Mouse (Mus musculus) liver, embryonic 16.5 days (tissue): ENCODE results near the gene Serpinb9e. TPM values are rescaled to one million over a fixed set of nuclear protein-coding genes. Genes with fewer than 3 reads are reported as not detected.
"Not testable (repeated sequence)": the region's sequence is repeated elsewhere in the genome, so short reads cannot be mapped to it uniquely, and the experiment has no call there.

Experiments
- ATAC-seq: fragments of 200-750 bp; cut with Nextera tagmentation; 2 replicates; pipeline ENCODE4 v1.8.0; 2017; ENCODE audit warnings: low read depth, mild to moderate bottlenecking, moderate number of reproducible peaks, moderate library complexity
- H3K27ac ChIP-seq: fragments of 300-500 bp; sonication (generic); 2 replicates; pipeline ENCODE4 v1.5.1; 2014; ENCODE audit warnings: mild to moderate bottlenecking, low read length
- H3K27me3 ChIP-seq: fragments of 300-500 bp; sonication (generic); 2 replicates; pipeline ENCODE4 v1.6.1; 2014; ENCODE audit warnings: low read depth, low read length, mixed read lengths; ENCODE audit not compliant: control insufficient read depth, insufficient read depth
- H3K36me3 ChIP-seq: fragments of 300-500 bp; sonication (generic); 2 replicates; pipeline ENCODE4 v1.6.1; 2014; ENCODE audit warnings: mild to moderate bottlenecking; ENCODE audit not compliant: control insufficient read depth, insufficient read depth
- H3K4me1 ChIP-seq: fragments of 300-500 bp; sonication (generic); 2 replicates; pipeline ENCODE4 v1.6.1; 2014; ENCODE audit warnings: low read depth, low read length, mixed read lengths; ENCODE audit not compliant: control insufficient read depth
- H3K4me2 ChIP-seq: fragments of 300-500 bp; sonication (generic); 2 replicates; pipeline ENCODE4 v1.6.1; 2014; ENCODE audit warnings: low read depth, low read length, mixed read lengths
- H3K4me3 ChIP-seq: fragments of 300-500 bp; sonication (generic); 2 replicates; pipeline ENCODE4 v1.5.1; 2014; ENCODE audit warnings: low read depth, mild to moderate bottlenecking, low read length
- H3K9ac ChIP-seq: fragments of 300-500 bp; sonication (generic); 2 replicates; pipeline ENCODE4 v1.6.1; 2014; ENCODE audit warnings: low read depth, low read length
- H3K9me3 ChIP-seq: fragments of 300-500 bp; sonication (generic); replicated peaks from 2 replicates; pipeline ENCODE4 v1.6.1; 2016; ENCODE audit warnings: low read length; ENCODE audit not compliant: control insufficient read depth
- WGBS: fragments of 180-500 bp; shearing (Covaris S2); extraction: QIAGEN DNeasy Blood & Tissue Kit; methylation state at CpG from one replicate; pipeline ENCODE4 v1.1.7; 2014; ENCODE audit not compliant: insufficient replicate concordance; 5-methylcytosine and 5-hydroxymethylcytosine counted together
- polyA plus RNA-seq: library from polyadenylated mRNA; unstranded; fragments of >200 nt; fragmentation: Nextera tagmentation; extraction: Ambion mirVana; gene quantifications from 2 replicates; pipeline ENCODE4 v1.2.1, GENCODE M21; 2015

Gene Serpinb9e
- not detected in 2 replicates for polyA plus RNA-seq

DNA sequence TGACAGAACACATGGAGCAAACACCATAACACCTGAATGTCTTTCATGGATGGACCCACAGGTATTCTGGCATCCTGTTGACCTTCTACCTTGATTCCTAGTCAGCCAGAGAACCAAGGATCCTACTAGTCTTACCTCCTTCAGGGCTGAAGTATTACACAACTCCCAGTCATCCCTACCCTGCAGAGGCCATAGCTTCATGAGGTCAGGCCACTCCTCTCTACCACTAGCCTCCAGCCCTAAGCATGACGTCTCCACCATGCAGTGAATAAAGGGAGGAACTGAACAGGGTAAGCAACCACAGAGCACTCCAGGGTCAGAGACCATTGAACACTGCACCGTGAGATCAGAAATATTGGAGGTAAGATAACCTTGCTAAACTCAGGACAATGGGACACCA, at the start of gene Serpinb9e:
Gene Serpinb9e (plus strand): TSS at position 301 of the 400 bp plus-strand sequence.
- not testable (repeated sequence) for H3K27ac ChIP-seq, H3K4me1 ChIP-seq, H3K36me3 ChIP-seq, H3K9me3 ChIP-seq, H3K9ac ChIP-seq, H3K4me2 ChIP-seq, H3K27me3 ChIP-seq, H3K4me3 ChIP-seq, ATAC-seq
- whole genome bisulfite sequencing = 51% methylated on average over 2 of the region's 2 CpGs

DNA sequence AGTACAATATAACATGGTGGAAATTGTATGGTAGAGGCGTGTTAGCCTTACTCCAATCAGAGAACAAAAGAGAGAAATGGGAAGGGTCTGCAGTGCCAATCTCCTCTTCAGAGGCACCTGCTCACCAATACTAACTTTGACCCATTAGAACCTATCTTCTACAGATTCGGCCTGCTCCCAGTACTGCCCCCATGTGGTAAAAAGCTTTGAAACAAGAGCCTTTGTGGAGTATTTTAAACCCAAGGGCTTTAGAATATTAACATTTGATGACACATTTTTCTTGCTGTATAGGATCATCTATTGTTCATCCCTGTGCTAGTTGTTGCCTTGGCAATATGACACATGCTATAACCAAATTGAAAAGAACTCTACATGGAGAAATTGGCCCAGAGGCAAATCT, 49.7 kb upstream of the Serpinb9e start:
- H3K27ac ChIP-seq = no peak overlapping the region
- H3K27me3 ChIP-seq = no peaks in the 10 kb centered on the region
- H3K9ac ChIP-seq = no peak overlapping the region
- H3K4me1 ChIP-seq = no peaks in the 10 kb centered on the region
- no peak overlapping the region for H3K4me3 ChIP-seq
- ATAC-seq = no peak
- no peak overlapping the region for H3K4me2 ChIP-seq
- WGBS = 23% methylated on average over 2 of the region's 2 CpGs
- no peaks in the 10 kb centered on the region for H3K36me3 ChIP-seq
- no peaks in the 10 kb centered on the region for H3K9me3 ChIP-seq

DNA sequence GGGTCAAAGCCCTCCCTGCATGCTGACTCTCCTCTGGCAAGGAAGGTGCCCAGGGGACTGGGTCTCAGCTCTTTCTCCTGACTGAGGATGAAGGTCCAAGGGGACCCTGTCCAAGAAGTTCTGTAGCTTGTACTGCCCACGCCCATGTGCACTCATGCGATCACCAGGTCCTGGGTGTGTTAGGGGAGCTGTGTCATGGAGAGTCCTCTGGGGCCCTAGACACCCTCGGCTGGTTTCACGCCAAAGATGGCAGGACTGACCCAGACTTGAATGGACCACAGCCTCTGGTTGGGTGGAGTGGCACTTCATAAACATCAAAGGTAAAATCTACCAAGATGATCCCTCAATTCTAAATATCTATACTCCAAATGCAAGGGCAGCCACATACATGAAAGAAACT, 59.2 kb downstream of the Serpinb9e start:
- not testable (repeated sequence) for H3K9me3 ChIP-seq, H3K27me3 ChIP-seq, H3K27ac ChIP-seq, H3K36me3 ChIP-seq, H3K4me1 ChIP-seq, H3K9ac ChIP-seq, ATAC-seq, H3K4me2 ChIP-seq, H3K4me3 ChIP-seq
- 57% methylated on average over 4 of the region's 4 CpGs for WGBS

Other genes with a start within 250 kb of the Serpinb9e start
- 1.9 and 2.0 TPM in 2 replicates for gene Serpinb9, start 246.4 kb upstream of the Serpinb9e start, polyA plus RNA-seq
- gene Serpinb9b, start 222.2 kb upstream of the Serpinb9e start, polyA plus RNA-seq = 0.05 TPM in 1 of 2 replicates, not detected in the other
- not detected in 2 replicates for gene Serpinb1b, start 171.0 kb upstream of the Serpinb9e start, polyA plus RNA-seq
- gene Serpinb9c, start 89.9 kb upstream of the Serpinb9e start, polyA plus RNA-seq = not detected in 2 replicates
- not detected in 2 replicates for gene Serpinb9d, start 56.7 kb upstream of the Serpinb9e start, polyA plus RNA-seq
- gene Serpinb9f, start 74.5 kb downstream of the Serpinb9e start, polyA plus RNA-seq = not detected in 2 replicates
- gene Gm11397, start 146.1 kb downstream of the Serpinb9e start, polyA plus RNA-seq = not detected in 2 replicates
- gene Serpinb9g, start 235.2 kb downstream of the Serpinb9e start, polyA plus RNA-seq = not detected in 2 replicates